Mouse (Mus musculus) layer of hippocampus, adult 9-10 months (tissue): ENCODE measurements at regions not wholly inside any gene's neighbourhood (a gene's known extent, or its start where the extent isn't known, plus 50 kb on each side); places are given as distances from the start of the nearest gene placed in this dataset.

Experiments used
- DNase-seq: peaks from one replicate; pipeline ENCODE4 v3.0.0; 2022; ENCODE audit warnings: low spot score

DNA sequence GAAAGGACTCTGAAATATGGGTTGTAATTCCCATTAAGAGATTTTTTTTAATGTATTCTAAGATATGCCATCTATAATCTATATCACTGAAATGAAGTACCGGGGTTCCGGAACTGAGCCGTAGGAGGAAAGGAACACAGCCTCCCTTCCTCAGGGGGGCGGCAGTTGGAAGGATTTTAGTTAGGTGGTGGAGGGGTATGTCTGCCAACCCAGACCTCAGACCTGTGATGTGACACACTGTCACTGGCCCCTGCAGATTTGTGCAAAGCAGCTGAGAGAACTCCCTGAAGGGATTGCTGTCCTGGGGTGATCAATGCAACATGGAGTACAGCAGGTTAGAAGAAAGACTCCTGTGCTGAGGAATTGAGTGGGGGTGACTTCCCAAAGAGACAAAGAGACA, 470.2 kb upstream of the Gulo start:
- no peak for DNase-seq

DNA sequence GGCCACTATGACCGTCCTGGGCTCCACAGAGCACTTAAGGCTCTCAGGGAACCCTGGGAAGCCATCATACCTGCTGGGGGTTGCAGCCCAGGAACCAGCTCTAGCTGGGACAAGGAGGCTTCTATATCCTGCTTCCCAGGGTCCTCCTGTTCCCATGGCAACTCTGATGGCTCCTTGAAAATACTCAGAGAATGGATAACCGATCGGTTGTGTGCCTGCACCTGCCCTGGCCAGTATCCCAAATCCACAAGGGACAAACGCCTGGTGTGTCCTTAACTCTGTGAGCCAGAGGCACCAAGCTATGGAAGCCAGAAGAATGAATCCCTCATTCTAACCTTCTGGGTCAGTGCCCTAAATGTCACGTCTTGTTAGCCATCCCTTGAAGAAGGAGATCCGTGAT, 469.6 kb upstream of the Gulo start:
- no peak for DNase-seq

DNA sequence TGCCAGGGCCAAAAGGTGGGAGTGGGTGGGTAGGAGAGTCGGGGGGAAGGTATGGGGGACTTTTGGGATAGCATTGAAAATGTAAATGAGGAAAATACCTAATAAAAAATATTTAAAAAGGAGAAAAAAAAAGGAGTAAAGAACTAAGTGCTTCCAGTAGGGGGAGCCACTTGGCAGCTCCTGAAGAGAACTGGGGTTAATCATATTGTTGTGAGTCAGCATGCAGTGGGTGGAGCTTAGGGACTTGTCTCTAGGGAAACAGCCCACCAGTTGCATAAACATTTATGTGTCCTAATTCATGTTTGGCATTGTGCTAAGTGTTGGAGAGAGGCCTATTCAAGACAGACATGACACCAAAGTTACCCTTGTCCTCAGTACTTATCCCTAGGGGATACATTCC, 466.0 kb upstream of the Gulo start:
- DNase-seq: no peak

DNA sequence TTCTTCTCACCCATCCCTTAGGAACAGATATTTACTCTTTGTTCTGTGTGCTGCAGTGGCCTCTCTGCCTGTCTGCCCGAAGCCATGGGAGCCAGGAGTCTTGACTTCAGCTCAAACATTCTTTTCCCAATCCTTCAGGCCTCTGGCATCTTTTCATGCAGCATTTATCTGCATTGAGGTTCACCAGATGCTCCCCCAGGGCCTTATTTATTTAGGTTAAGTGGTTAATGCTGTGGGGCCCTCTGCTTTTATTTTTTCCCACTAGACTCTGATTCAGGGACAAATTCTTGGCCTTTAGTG, 464.2 kb upstream of the Gulo start:
- DNase-seq: no peak

DNA sequence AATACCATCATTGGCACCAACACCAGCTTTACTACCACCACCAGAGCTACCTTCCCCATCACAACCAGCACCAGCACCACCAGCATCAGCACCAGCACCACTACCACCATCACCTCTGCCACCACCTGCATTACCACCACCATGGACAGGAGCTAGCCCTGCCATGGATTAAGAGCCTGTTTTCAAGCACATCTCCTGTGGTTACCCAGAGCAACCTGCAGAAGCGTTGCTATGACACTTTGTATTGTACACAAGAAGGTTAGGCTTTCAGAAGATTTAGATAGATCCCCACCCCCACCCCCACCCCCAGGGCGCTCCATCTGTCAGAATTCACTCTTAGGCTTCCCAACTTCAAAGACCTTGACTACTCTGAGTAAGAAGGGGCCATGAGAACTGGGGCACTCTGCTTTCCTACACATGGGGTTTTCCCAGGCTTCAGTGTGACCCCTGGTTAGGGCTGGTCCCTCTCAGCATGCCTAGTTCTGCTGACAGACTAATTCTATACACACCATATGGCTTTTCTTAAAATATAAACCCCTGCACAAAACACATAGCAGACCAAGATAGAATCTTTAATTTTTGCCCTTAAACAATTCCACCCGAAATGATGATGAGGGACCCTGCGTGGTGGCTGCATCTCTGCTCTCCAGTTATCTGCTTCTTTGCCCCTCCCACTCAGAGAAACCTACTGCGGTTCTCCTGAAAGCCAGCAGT, 463.7 kb upstream of the Gulo start:
- DNase-seq: no peak

DNA sequence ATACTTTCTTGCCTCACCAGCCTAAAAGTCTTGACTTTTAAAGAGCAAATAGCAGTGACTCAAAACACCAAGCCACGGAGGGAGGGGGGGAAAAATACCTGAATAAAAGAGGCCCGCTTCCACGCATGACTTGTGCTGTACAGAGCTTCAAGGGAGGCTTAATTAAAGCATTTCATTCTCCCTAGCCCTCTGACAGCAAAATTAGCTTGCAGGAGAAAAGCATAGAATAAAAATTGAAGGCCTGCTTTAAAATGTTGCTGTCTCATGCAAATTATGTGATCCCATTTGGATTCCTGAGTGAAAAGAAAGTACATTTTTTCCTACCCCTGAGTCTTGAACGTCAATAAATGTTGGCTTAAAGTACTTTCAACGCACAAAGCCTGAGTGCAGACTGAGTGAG, 453.1 kb upstream of the Gulo start:
- no peak for DNase-seq

DNA sequence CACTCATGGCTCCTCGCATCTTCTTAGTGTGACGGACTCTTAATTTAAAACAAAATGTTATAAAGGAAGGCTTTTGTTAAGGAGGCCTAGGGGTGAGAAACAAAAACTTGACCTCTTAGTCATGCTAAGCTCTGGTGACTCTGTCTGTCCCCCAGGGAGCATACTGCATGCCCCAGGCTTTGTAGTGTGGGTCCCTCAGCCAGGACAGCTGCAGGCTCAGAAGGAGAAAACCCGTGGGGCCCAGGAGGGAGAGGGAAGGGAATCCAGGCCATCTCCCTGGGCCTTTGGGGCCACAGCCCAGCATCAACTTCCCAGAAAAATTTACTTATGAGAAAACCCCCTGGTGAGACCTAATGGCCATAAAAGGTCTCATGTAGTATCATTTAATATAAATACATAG, 451.8 kb upstream of the Gulo start:
- no peak for DNase-seq

DNA sequence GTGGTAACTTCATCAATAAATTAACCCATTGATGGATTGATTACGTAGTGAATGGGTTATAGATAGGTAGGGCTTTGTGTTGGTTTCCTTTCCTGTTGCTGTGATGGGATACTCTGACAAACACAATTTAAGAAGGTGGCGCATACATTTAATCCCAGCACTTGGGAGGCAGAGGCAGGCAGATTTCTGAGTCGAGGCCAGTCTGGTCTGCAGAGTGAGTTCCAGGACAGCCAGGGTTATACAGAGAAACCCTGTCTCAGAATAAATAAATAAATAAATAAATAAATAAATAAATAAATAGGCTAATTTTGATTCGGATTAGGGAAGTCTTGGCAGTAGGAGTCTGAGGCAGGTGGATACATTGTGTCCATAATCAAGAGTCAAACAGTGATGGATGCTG, 449.7 kb upstream of the Gulo start:
- DNase-seq: no peak

DNA sequence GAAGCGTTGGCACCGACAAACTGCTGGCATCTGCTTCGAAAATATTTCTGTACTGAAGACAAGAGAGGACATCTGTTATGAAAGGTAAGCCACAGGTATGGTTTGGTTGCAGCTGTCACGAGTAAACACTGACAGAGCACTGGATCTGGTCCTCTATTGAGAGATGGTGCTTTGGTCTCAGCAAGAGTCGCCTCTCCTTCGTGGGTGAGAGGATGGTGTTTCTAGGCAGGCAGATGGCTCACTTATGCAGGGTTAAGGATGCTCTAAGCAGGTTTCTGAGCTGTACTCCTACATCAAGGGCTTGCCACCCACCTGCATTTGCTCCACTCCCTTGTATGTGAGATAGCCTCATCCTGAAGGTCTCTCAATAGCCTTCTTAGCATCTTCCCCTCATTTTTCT, 448.3 kb upstream of the Gulo start:
- DNase-seq: no peak

DNA sequence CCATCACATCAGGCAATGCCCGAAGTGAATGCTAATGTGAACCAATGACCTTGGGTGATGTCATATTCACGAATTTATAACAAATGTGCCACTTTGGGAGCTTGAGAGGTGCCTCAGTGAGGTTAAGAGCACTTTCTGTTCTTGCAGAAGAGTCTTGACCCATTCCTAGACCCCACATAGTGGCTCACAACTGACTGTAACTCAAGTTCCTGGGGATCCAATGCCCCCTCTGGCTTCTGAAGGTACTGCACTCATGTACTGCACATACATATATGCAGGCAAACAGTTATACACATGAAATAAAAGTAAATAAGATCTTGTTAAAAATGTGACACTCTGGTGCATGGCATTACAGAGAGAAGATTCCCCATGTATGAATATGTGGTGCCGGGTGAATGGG, 443.8 kb upstream of the Gulo start:
- DNase-seq: no peak

DNA sequence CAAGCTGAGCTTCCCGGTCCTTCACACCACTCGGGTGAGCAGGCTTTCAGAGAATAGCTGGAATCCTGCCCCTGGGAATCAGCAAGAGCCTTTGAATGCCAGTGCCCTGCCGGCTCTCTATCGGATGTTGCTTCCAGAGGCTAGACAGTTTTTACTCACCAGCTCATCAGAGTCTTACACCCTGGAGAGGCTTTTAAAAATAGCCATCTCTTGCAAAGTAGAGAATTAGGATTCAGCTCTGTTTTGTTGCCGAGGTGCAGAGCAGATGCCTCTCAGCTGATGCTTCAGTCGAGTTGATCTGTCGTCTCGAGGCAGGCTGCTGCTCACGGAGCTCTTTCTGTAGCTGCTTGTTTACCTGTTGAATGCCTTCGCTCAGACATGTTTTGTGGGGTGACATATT, 441.3 kb upstream of the Gulo start:
- DNase-seq: no peak

DNA sequence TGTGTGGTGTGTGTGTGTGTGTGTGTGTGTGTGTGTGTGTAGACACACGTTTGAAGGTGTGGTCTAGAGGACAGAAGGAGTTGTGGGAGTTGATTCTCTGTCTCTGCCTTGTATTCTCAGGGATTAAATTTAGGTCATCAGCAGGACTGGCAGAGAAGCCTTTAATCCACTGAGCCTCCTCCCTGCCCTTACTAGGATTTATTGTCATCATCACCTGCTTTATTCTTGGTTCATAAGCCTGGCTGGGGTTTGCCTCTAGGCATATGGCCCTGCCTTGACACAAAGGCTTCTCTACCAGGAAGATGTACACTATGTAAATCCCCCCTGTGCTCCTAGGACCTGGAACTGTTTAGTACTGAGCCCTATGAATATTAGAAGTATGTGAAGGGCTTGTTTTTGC, 433.6 kb upstream of the Gulo start:
- DNase-seq: no peak

DNA sequence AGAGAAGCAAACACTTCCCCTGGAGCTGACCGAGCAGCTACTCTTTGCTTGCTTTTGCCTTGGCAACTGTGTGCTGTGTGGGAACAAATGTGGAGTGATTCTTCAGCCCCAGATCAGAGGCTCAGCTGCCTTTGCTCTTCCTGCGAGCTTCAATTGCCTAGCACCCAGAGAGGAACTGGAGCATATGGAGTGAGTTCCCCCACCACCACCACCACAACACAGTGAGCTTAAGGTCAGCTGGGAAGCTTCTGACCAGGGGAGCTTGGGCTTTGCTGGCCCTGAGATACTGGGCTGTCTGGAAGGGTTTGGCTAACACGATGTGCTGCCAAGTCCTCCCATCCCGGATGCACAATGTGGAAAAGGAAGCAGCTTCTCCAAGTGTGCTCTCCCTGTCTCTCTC, 432.8 kb upstream of the Gulo start:
- no peak for DNase-seq

DNA sequence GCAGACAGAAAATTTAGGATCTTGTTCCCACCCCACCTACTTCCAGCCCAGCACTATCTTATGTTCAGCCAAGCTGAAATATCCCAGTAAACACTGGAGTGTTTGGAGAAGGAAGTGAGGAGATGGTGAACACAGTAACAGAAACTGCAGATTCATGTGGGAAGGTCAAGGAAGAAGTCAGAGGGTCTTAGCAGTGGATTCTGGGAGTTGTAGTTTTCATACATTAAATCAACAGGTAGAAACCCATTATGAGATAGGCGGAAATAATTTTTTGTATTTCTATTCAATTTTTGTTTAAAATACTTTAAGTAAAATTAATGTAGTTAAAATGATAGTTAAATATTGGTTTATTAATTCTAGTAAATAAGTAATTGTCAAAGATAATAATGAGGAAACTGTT, 429.6 kb upstream of the Gulo start:
- no peak for DNase-seq

DNA sequence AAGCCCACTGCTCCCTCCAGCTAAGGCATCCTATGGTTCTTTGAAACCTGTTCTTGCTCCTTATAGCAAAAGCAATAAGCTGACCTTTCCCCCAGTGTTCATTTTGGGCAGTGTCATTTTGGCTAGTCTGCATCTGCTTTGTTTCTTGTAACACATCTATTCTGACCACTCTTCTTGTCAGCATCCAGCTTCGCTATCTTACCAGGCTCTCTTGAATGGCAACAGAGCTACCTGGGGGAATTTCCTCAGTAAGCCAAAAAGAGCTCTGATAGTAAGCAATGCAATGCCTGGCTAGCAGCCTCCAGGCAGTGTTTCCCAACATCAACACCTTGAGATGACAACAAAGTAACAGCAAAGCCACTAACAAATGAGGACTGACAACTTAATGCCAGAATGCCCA, 429.0 kb upstream of the Gulo start:
- DNase-seq: no peak

DNA sequence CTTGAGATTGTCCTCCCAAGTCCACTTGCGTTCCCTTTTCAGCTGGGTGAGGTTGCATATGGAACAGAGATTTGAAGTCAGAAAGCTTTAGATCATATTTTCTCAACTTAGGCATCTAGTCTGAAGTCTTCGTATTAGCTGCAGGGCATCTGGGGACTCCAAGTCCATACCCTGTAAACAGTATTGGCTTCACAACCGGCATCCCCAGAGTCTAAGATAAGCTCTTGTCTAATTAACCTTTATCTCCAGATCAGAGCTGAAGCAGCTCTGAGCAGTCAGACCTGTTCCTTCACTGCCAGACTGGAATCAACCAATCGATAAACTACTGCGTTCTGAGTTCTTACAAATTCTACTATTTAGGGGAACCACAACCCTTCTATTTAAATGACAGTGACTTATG, 422.6 kb upstream of the Gulo start:
- DNase-seq: no peak

DNA sequence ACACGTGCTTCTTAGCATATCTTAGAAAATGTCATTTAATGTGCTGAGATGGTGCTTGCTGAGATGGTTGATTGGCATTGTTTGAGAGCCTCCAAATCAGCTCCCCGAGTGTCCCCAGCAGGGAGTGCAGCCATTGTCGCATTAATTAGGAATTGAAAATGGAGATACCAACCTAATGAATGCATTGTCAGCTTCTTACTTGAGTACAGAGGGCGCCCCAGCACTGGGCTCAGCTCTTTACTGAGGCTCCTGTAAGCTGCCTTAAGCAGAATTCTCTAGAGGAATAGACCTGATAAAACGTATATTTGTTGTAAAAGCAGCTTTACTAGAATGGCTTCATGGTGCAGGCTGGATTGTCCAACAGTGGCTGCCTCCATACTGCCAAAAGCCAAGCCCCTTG, 415.1 kb upstream of the Gulo start:
- no peak for DNase-seq
